Mouse (Mus musculus): ENCODE results near the gene Olfr483. TPM values are rescaled to one million over a fixed set of nuclear protein-coding genes. Genes with fewer than 3 reads are reported as not detected.

Olfr483 gene
- under 1 TPM in 1 of 2 experiments, not detected in 1; 0.30 TPM for polyA plus RNA-seq (2017; shearing (Covaris generic))

GRCm38 (mm10) chr7:108100549-108100948 is at the start of gene Olfr483:
Gene Olfr483, plus strand, starts transcription at chr7:108100849.

GRCm38 (mm10) chr7:108067246-108067645 is 33.4 kb upstream of the Olfr483 start, which contains the start of gene Olfr480:
Gene Olfr480, minus strand, starts transcription at chr7:108067346.

GRCm38 (mm10) chr7:108079555-108079954 is 21.1 kb upstream of the Olfr483 start, which contains the start of gene Olfr481:
Gene Olfr481, plus strand, starts transcription at chr7:108079855.

GRCm38 (mm10) chr7:108097486-108097885 is 3.2 kb upstream of the Olfr483 start, which contains the start of gene Olfr482:
Gene Olfr482, minus strand, starts transcription at chr7:108097586.

GRCm38 (mm10) chr7:108127349-108127748 is 26.7 kb downstream of the Olfr483 start, which contains the start of gene Olfr484:
Gene Olfr484, minus strand, starts transcription at chr7:108127449.

Other genes starting within 250 kb of the Olfr483 start
- under 1 TPM; 0.07 to 0.23 TPM for gene Olfr472, start 202.9 kb upstream of the Olfr483 start, polyA plus RNA-seq (2017; shearing (Covaris generic))
- not detected for gene Olfr473, start 170.4 kb upstream of the Olfr483 start, polyA plus RNA-seq (2017; shearing (Covaris generic))
- not detected for gene Olfr474, start 146.2 kb upstream of the Olfr483 start, polyA plus RNA-seq (2017; shearing (Covaris generic))
- not detected for gene Olfr476, start 136.0 kb upstream of the Olfr483 start, polyA plus RNA-seq (2017; shearing (Covaris generic))
- gene Olfr477, start 114.2 kb upstream of the Olfr483 start, polyA plus RNA-seq (2017; shearing (Covaris generic)), result under 1 TPM in 1 of 2 experiments, not detected in 1; 0.10 TPM
- gene Olfr478, start 66.9 kb upstream of the Olfr483 start, polyA plus RNA-seq (2017; shearing (Covaris generic)), result not detected
- not detected for gene Olfr479, start 50.2 kb upstream of the Olfr483 start, polyA plus RNA-seq (2017; shearing (Covaris generic))
- gene Olfr480, start 33.5 kb upstream of the Olfr483 start, polyA plus RNA-seq (2017; shearing (Covaris generic)), result not detected
- gene Olfr481, start 21.0 kb upstream of the Olfr483 start, polyA plus RNA-seq (2017; shearing (Covaris generic)), result under 1 TPM; 0.13 to 0.95 TPM
- 1 to 10 TPM in 1 of 2 experiments, under 1 TPM in 1; 0.14 to 1.3 TPM for gene Olfr482, start 3.3 kb upstream of the Olfr483 start, polyA plus RNA-seq (2017; shearing (Covaris generic))
- not detected for gene Olfr484, start 26.6 kb downstream of the Olfr483 start, polyA plus RNA-seq (2017; shearing (Covaris generic))
- under 1 TPM in 1 of 2 experiments, not detected in 1; 0.17 TPM for gene Olfr485, start 59.0 kb downstream of the Olfr483 start, polyA plus RNA-seq (2017; shearing (Covaris generic))
- not detected for gene Olfr486, start 71.9 kb downstream of the Olfr483 start, polyA plus RNA-seq (2017; shearing (Covaris generic))
- gene Olfr487, start 113.8 kb downstream of the Olfr483 start, polyA plus RNA-seq (2017; shearing (Covaris generic)), result not detected
- gene Olfr488, start 157.5 kb downstream of the Olfr483 start, polyA plus RNA-seq (2017; shearing (Covaris generic)), result under 1 TPM; 0.31 to 0.83 TPM
- gene Olfr490, start 188.1 kb downstream of the Olfr483 start, polyA plus RNA-seq (2017; shearing (Covaris generic)), result under 1 TPM in 1 of 2 experiments, not detected in 1; 0.17 TPM
- 1 to 10 TPM in 1 of 2 experiments, not detected in 1; 1.1 TPM for gene Olfr491, start 212.6 kb downstream of the Olfr483 start, polyA plus RNA-seq (2017; shearing (Covaris generic))
- not detected for gene Olfr492, start 222.8 kb downstream of the Olfr483 start, polyA plus RNA-seq (2017; shearing (Covaris generic))
- not detected for gene Olfr493, start 246.1 kb downstream of the Olfr483 start, polyA plus RNA-seq (2017; shearing (Covaris generic))